8 mouse cellular contexts compared by ENCODE assay signal in the genomic region with DNA sequence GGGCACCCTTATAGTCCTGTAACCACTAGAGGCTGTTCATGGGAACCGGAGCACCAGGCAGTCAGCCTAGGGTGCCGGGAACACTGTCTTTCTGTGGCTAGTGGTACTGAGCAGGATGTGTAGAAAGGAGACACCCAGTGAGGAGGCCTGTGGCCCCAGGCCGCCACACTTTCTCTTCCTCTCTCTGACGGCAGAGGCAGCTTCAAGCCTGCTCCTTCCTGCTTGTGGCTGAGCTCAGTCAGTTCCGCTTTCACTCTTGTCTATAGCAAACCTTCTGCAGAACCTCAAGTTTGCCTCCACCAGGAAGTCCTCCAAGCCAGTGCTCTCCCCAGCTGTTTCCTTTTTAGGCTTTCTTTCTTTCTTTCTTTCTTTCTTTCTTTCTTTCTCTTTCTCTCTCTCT.
DNase-seq lines count a peak whose midpoint lies in the region; ATAC-seq and TF ChIP-seq lines count a peak whose summit lies in the region.
"Had no signal": no experiment of that assay in that cellular context is flagged by ENCODE, and none has a peak within 500 bp of the region (broad histone marks: within the 10 kb centered on the region; RNA-seq: fewer than 3 reads in every experiment).

No protein-coding gene starts in this region.

- no peak overlapping the region for H3K27ac ChIP-seq in hindbrain, postnatal 0 days

- DNase-seq in lung, adult 18-20 months: peak; percentile 63 to 74
- no peak for DNase-seq in lung, adult 2 months
- peak; percentile 53 to 69 for DNase-seq in heart, adult 9 months (ENCODE audit: low spot score in 2 of 2)
- DNase-seq in hindbrain, postnatal 0 days (ENCODE audit: low spot score): no peak
- no peak for DNase-seq in Muller cell, postnatal 12 days (ENCODE audit: inconsistent ontology term)
- no peak for DNase-seq in frontal cortex, adult 2 months (ENCODE audit: extremely low spot score in 1 of 2, low spot score in 1 of 2)
- DNase-seq: lung, embryonic 14.5 days had no signal

- no peak overlapping the region for H3K4me3 ChIP-seq in lung, adult 2 months (replicated peaks; ENCODE audit: extremely low read depth, low read depth, low read length)
- no peak overlapping the region for H3K4me3 ChIP-seq in hindbrain, postnatal 0 days (ENCODE audit: low read length)

- no peak for TF ChIP-seq CTCF in lung, adult 2 months (IDR thresholded peaks at IDR 0.05; ENCODE audit: insufficient read depth, low read length)
- no peak for TF ChIP-seq CTCF in hindbrain, postnatal 0 days (IDR thresholded peaks at IDR 0.05; ENCODE audit: low read depth)

- no peak overlapping the region for H3K9ac ChIP-seq in hindbrain, postnatal 0 days (replicated peaks; ENCODE audit: low read length)
- H3K9ac ChIP-seq: lung, embryonic 14.5 days had no signal

- no peaks in the 10 kb centered on the region for H3K27me3 ChIP-seq in hindbrain, postnatal 0 days (ENCODE audit: insufficient read depth, low read length)

- no peak for TF ChIP-seq POLR2A in lung, adult 2 months (IDR thresholded peaks at IDR 0.05; ENCODE audit: borderline replicate concordance, extremely low read depth, low read depth, low read length)

- 0 out of 2 replicates have a peak, but pooled peaks have one; percentile 50 for ATAC-seq in megakaryocyte-erythroid progenitor cell, adult 5-6 weeks (replicated peaks; ENCODE audit: low FRiP score, low TSS enrichment, poor library complexity, severe bottlenecking)
- no peak for ATAC-seq in hindbrain, postnatal 0 days

- H3K36me3 ChIP-seq in hindbrain, postnatal 0 days (ENCODE audit: insufficient read depth, low read length): no peaks in the 10 kb centered on the region

- H3K9me3 ChIP-seq in hindbrain, postnatal 0 days (ENCODE audit: low read length): no peaks in the 10 kb centered on the region

- no peak overlapping the region for H3K4me2 ChIP-seq in hindbrain, postnatal 0 days (ENCODE audit: low read depth, low read length)
- H3K4me2 ChIP-seq: lung, embryonic 14.5 days had no signal

- WGBS in lung, adult 2 months: 67% methylated on average over 5 of the region's 5 CpGs
- 80% methylated on average over 5 of the region's 5 CpGs for WGBS in hindbrain, postnatal 0 days

- no peaks in the 10 kb centered on the region for H3K4me1 ChIP-seq in lung, adult 2 months (ENCODE audit: control insufficient read depth, insufficient read depth, low read length)
- no peaks in the 10 kb centered on the region for H3K4me1 ChIP-seq in hindbrain, postnatal 0 days (ENCODE audit: insufficient read depth, low read length)

Comparison
In these comparisons a context has a peak if more than half of its experiments do, and no peak if none do; other contexts are left out.
1. DNase-seq: peak in lung, adult 18-20 months (2 of 2) and heart, adult 9 months (2 of 2); none in lung, adult 2 months (single experiment), hindbrain, postnatal 0 days (single experiment), Muller cell, postnatal 12 days (single experiment) and frontal cortex, adult 2 months (0 of 2).